Mouse (Mus musculus): ENCODE measurements at regions not wholly inside any gene's neighbourhood (a gene's known extent, or its start where the extent isn't known, plus 50 kb on each side); places are given as distances from the start of the nearest gene placed in this dataset.

DNA sequence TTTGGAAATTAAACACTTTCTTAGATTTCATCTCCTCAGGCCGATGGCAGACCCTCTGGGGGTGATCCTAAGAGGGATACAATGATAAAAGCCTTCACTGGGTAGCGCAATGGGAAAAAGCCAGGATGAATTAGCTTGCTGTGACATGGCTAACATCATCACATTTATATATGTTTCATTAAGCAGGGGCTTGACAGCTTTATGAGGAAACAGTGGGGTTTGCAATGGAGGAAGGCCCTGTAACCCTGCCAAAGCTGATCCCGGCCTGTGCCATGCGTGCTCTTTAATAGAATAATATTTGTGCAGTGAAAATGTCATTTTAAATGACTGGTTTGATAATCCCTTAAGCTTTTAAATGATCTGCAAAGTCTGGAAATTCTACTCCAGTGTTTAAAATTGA lies 298.5 kb downstream of the Slc4a3 start:
- TF ChIP-seq CTCF (conservative IDR thresholded peaks at IDR 0.05; ENCODE audit: low read length) (no peak), NANOG (IDR thresholded peaks at IDR 0.05; ENCODE audit: borderline replicate concordance, low read length) (no peak), POU5F1 (IDR thresholded peaks at IDR 0.05; ENCODE audit: borderline replicate concordance, low read length) (no peak)
